8 mouse cellular contexts compared by ENCODE assay signal in the genomic region with DNA sequence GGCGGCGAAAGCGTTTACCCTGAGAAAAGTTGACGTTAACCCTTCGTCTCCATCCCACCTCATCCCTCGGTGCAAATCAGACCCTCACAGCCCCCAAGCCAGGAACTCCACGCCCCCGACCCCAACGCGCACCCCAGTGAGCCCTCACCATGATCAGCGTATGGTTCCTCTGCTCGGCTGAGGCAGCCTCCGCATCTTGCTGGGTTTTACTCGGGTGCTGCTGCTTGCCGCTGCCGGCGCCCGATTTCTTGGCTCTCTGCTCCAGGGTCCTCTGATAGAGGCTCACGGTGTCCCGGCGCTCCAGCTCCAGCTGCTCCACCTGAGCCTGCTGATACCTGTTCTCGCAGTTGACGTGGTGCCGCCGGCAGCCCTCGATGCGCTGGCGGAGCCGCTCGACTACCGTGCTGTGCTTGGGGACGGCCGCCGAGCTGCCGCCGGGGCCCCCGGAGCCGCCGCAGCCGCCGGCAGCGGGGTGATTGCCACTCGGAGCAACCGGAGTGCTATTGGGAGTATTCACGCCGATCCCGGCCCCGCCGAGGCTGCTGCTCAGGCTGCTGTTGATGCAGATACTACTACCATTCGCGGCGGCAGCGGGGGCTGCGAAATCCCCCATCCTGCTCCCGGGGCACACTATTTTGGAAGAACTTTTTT. TPM values are rescaled to one million over a fixed set of nuclear protein-coding genes. Genes with fewer than 3 reads are reported as not detected.
DNase-seq lines count a peak whose midpoint lies in the region; ATAC-seq lines count a peak whose summit lies in the region.

No protein-coding gene starts in this region.

- peak; percentile 47 for DNase-seq in T-cell, adult 2 months (ENCODE audit: low spot score)
- peak; percentile 69 for DNase-seq in cerebellum, adult 9-10 months
- DNase-seq in frontal cortex, postnatal 36 days (ENCODE audit: low spot score in 2 of 2), result peak; percentile 59 to 66
- peak; percentile 37 for DNase-seq in left cerebral cortex, adult 11 months (ENCODE audit: low spot score)
- peak; percentile 43 for DNase-seq in lung, postnatal 25 days (ENCODE audit: low spot score)
- DNase-seq in right cerebral cortex, postnatal 10 days (ENCODE audit: low spot score in 2 of 2), result peak; percentile 63 to 69
- DNase-seq in urinary bladder, postnatal 36 days (ENCODE audit: low spot score in 2 of 2), result peak; percentile 51 to 52

- WGBS in hindbrain, embryonic 15.5 days, result 0% methylated on average over 55 of the region's 55 CpGs

- no peak for ATAC-seq in hindbrain, embryonic 15.5 days (ENCODE audit: low FRiP score, low read depth)

- H3K9ac ChIP-seq in hindbrain, embryonic 15.5 days, result peak overlapping the region; percentile 75

- peak overlapping the region; percentile 74 for H3K4me3 ChIP-seq in hindbrain, embryonic 15.5 days

- no peaks in the 10 kb centered on the region for H3K27me3 ChIP-seq in hindbrain, embryonic 15.5 days

- no peaks in the 10 kb centered on the region for H3K9me3 ChIP-seq in hindbrain, embryonic 15.5 days

- H3K36me3 ChIP-seq in hindbrain, embryonic 15.5 days, result no peaks in the 10 kb centered on the region

- peak overlapping the region; percentile 87 for H3K4me2 ChIP-seq in hindbrain, embryonic 15.5 days

- peak overlapping the region; percentile 99 for H3K27ac ChIP-seq in hindbrain, embryonic 15.5 days (replicated peaks)

- H3K4me1 ChIP-seq in hindbrain, embryonic 15.5 days (replicated peaks), result peaks cover 19% of the 10 kb centered on the region

RNA-seq across cellular contexts. Expression of gene Maml3, which starts 1.2 kb away (rescaled TPM):
- 7.7 and 7.8 TPM in 2 replicates for polyA plus RNA-seq in hindbrain, embryonic 15.5 days (2015; fragmentation: Nextera tagmentation; extraction: Ambion mirVana)
